ENCODE assay signal across 20 mouse cellular contexts in genomic region chr5:99165807-99166360, GRCm38 (mm10).
DNase-seq lines count a peak whose midpoint lies in the region; ATAC-seq and TF ChIP-seq lines count a peak whose summit lies in the region.
"Had no signal": no experiment of that assay in that cellular context is flagged by ENCODE, and none has a peak within 500 bp of the region (broad histone marks: within the 10 kb centered on the region; RNA-seq: fewer than 3 reads in every experiment).

No protein-coding gene starts in this region.

- no peaks in the 10 kb centered on the region for H3K27me3 ChIP-seq in embryonic facial prominence, embryonic 11.5 days (ENCODE audit: control insufficient read depth, insufficient read depth, low read length)
- no peaks in the 10 kb centered on the region for H3K27me3 ChIP-seq in embryonic facial prominence, embryonic 10.5 days (replicated peaks; ENCODE audit: low read depth, poor library complexity, severe bottlenecking)
- no peaks in the 10 kb centered on the region for H3K27me3 ChIP-seq in limb, embryonic 10.5 days (ENCODE audit: low read depth, poor library complexity, severe bottlenecking)
- no peaks in the 10 kb centered on the region for H3K27me3 ChIP-seq in limb, embryonic 14.5 days (ENCODE audit: control insufficient read depth, insufficient read depth, low read length)
- H3K27me3 ChIP-seq: CH12.LX; forebrain, embryonic 13.5 days; heart, embryonic 13.5 days; hindbrain, embryonic 15.5 days had no signal

- H3K4me2 ChIP-seq in embryonic facial prominence, embryonic 11.5 days (ENCODE audit: low read depth, low read length): no peak overlapping the region
- H3K4me2 ChIP-seq in limb, embryonic 14.5 days (replicated peaks; ENCODE audit: low read depth, low read length, severe bottlenecking): no peak overlapping the region
- H3K4me2 ChIP-seq: forebrain, embryonic 13.5 days; heart, embryonic 13.5 days; hindbrain, embryonic 15.5 days had no signal

- H3K27ac ChIP-seq in embryonic facial prominence, embryonic 11.5 days (replicated peaks; ENCODE audit: low read depth, low read length): no peak overlapping the region
- H3K27ac ChIP-seq in embryonic facial prominence, embryonic 10.5 days (replicated peaks): no peak overlapping the region
- peak overlapping the region; percentile 46; the same call in 1 of the 2 replicates for H3K27ac ChIP-seq in limb, embryonic 10.5 days
- H3K27ac ChIP-seq in limb, embryonic 14.5 days (replicated peaks; ENCODE audit: low read depth, low read length): no peak overlapping the region
- H3K27ac ChIP-seq: forebrain, embryonic 13.5 days; heart, embryonic 13.5 days; hindbrain, embryonic 15.5 days had no signal

- WGBS in embryonic facial prominence, embryonic 11.5 days: 34% methylated on average over 3 of the region's 3 CpGs
- 61% methylated on average over 3 of the region's 3 CpGs for WGBS in embryonic facial prominence, embryonic 10.5 days
- WGBS in limb, embryonic 10.5 days: 24% methylated on average over 3 of the region's 3 CpGs
- 10% methylated on average over 3 of the region's 3 CpGs for WGBS in limb, embryonic 14.5 days

- no peak for ATAC-seq in embryonic facial prominence, embryonic 11.5 days (replicated peaks; ENCODE audit: insufficient number of reproducible peaks, low FRiP score, low TSS enrichment, low read depth)
- ATAC-seq in limb, embryonic 14.5 days (ENCODE audit: low FRiP score, low read depth): no peak
- ATAC-seq: activated CD4-positive, CD25-positive, alpha-beta regulatory T cell, adult 4 months; forebrain, embryonic 13.5 days; inflammation-experienced regulatory T-cells, adult 6 months; Patski had no signal

- H3K9ac ChIP-seq in embryonic facial prominence, embryonic 11.5 days (replicated peaks; ENCODE audit: low read length): no peak overlapping the region
- H3K9ac ChIP-seq in limb, embryonic 14.5 days (ENCODE audit: low read depth, low read length, severe bottlenecking): no peak overlapping the region
- H3K9ac ChIP-seq: forebrain, embryonic 13.5 days; heart, embryonic 13.5 days; hindbrain, embryonic 15.5 days had no signal

- DNase-seq in embryonic facial prominence, embryonic 11.5 days (ENCODE audit: low spot score): peak; percentile 47
- DNase-seq in embryonic facial prominence, embryonic 10.5 days (ENCODE audit: low spot score): no peak
- DNase-seq in limb, embryonic 10.5 days (ENCODE audit: low spot score): peak; percentile 43
- DNase-seq in limb, embryonic 14.5 days (ENCODE audit: low spot score): peak; percentile 19
- no peak for DNase-seq in spleen, postnatal 36 days (ENCODE audit: low spot score in 2 of 2)
- no peak for DNase-seq in cerebellum, postnatal 14 days
- DNase-seq: adrenal gland, adult 2 months; adrenal gland, postnatal 25 days; cerebellum, adult 18-20 months; cerebellum, adult 9-11 months; gastrocnemius, postnatal 36 days; heart, adult 11 months; heart, postnatal 36 days had no signal

- no peak for TF ChIP-seq POLR2A in limb, embryonic 14.5 days (IDR thresholded peaks at IDR 0.05; ENCODE audit: borderline replicate concordance, extremely low read depth, insufficient read depth, insufficient read length)

- no peaks in the 10 kb centered on the region for H3K36me3 ChIP-seq in embryonic facial prominence, embryonic 11.5 days (replicated peaks; ENCODE audit: control insufficient read depth, insufficient read depth, low read depth, low read length)
- H3K36me3 ChIP-seq in embryonic facial prominence, embryonic 10.5 days (replicated peaks): no peaks in the 10 kb centered on the region
- no peaks in the 10 kb centered on the region for H3K36me3 ChIP-seq in limb, embryonic 10.5 days
- H3K36me3 ChIP-seq in limb, embryonic 14.5 days (ENCODE audit: control insufficient read depth, insufficient read depth, low read length): no peaks in the 10 kb centered on the region
- H3K36me3 ChIP-seq: heart, embryonic 13.5 days; hindbrain, embryonic 15.5 days had no signal

- no peak overlapping the region for H3K4me3 ChIP-seq in embryonic facial prominence, embryonic 11.5 days (ENCODE audit: low read depth, low read length)
- H3K4me3 ChIP-seq in embryonic facial prominence, embryonic 10.5 days: no peak overlapping the region
- no peak overlapping the region for H3K4me3 ChIP-seq in limb, embryonic 10.5 days
- H3K4me3 ChIP-seq in limb, embryonic 14.5 days (replicated peaks; ENCODE audit: low read length): no peak overlapping the region
- H3K4me3 ChIP-seq: forebrain, embryonic 13.5 days; heart, embryonic 13.5 days; hindbrain, embryonic 15.5 days had no signal

- H3K4me1 ChIP-seq in embryonic facial prominence, embryonic 11.5 days (ENCODE audit: control insufficient read depth, insufficient read depth, low read length): no peaks in the 10 kb centered on the region
- H3K4me1 ChIP-seq in embryonic facial prominence, embryonic 10.5 days: peaks cover 4% of the 10 kb centered on the region; the same call in 1 of the 2 replicates
- H3K4me1 ChIP-seq in limb, embryonic 10.5 days: peaks cover 53% of the 10 kb centered on the region
- peaks cover 20% of the 10 kb centered on the region; the same call in 1 of the 2 replicates for H3K4me1 ChIP-seq in limb, embryonic 14.5 days (ENCODE audit: control insufficient read depth, insufficient read depth, low read length)
- H3K4me1 ChIP-seq: forebrain, embryonic 13.5 days; heart, embryonic 13.5 days; hindbrain, embryonic 15.5 days had no signal

- H3K9me3 ChIP-seq in embryonic facial prominence, embryonic 11.5 days (replicated peaks; ENCODE audit: control insufficient read depth, low read length): no peaks in the 10 kb centered on the region
- H3K9me3 ChIP-seq in embryonic facial prominence, embryonic 10.5 days: no peaks in the 10 kb centered on the region
- no peaks in the 10 kb centered on the region for H3K9me3 ChIP-seq in limb, embryonic 10.5 days (replicated peaks)
- no peaks in the 10 kb centered on the region for H3K9me3 ChIP-seq in limb, embryonic 14.5 days (ENCODE audit: control insufficient read depth, low read length)
- H3K9me3 ChIP-seq: forebrain, embryonic 13.5 days; heart, embryonic 13.5 days; hindbrain, embryonic 15.5 days had no signal

Comparison
In these comparisons a context has a peak if more than half of its experiments do, and no peak if none do; other contexts are left out.
1. DNase-seq: peak in embryonic facial prominence, embryonic 11.5 days (single experiment), limb, embryonic 10.5 days (single experiment) and limb, embryonic 14.5 days (single experiment); none in embryonic facial prominence, embryonic 10.5 days (single experiment), spleen, postnatal 36 days (0 of 2) and cerebellum, postnatal 14 days (0 of 2).